Mouse (Mus musculus) C2C12 (cell line): Measurements from ENCODE around the gene Lrrc75b.

Experiments
- CTCF ChIP-seq: IDR thresholded peaks from one replicate; pipeline ENCODE4 v1.5.1; 2011; ENCODE audit not compliant: control insufficient read depth, insufficient read depth, insufficient read length
- FOSL1 ChIP-seq: IDR thresholded peaks from one replicate; pipeline ENCODE4 v1.8.0; 2011; ENCODE audit warnings: mild to moderate bottlenecking, low read length; ENCODE audit not compliant: poor library complexity, insufficient read depth, severe bottlenecking
- MYOG ChIP-seq: IDR thresholded peaks from one replicate; pipeline ENCODE4 v1.6.1; 2011; ENCODE audit not compliant: control insufficient read depth, insufficient read length; ENCODE audit errors: extremely low read depth
- USF1 ChIP-seq: IDR thresholded peaks from one replicate; pipeline ENCODE4 v1.6.1; 2011; ENCODE audit warnings: low read depth, mild to moderate bottlenecking, control low read depth, moderate library complexity

GRCm38 (mm10) chr10:75535423-75535822, 24.7 kb downstream of the Lrrc75b start:
- TF ChIP-seq CTCF (no peak), USF1 (no peak), FOSL1 (no peak), MYOG (no peak)
